Mouse (Mus musculus): ENCODE data around the gene Capn3.

DNA sequence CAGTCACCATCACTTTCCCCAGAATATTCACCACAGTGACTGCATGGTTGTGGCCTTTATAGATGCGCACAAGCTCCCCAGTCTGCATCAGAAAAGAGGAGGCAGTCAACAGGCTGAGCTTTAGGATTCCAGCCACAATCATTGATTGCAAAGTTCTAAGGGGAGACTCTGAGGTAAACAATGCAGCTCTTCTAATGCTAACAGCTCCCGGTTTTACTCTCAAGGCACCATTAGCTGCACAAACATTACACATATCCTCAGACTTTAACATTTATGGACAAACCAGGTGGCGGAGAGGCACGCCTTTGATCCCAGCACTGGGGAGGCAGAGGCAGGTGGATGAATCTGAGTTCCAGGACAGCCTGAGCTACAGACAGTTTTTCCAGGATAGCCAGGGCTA, 58.4 kb downstream of the Capn3 start:
- TF ChIP-seq CTCF (IDR thresholded peaks at IDR 0.05; ENCODE audit: low read depth): no peak
- no peak for TF ChIP-seq EP300 (IDR thresholded peaks at IDR 0.05; ENCODE audit: low read depth)

Data from liver, embryonic 14.5 days (tissue).